8 mouse cellular contexts compared by ENCODE assay signal in the genomic region with DNA sequence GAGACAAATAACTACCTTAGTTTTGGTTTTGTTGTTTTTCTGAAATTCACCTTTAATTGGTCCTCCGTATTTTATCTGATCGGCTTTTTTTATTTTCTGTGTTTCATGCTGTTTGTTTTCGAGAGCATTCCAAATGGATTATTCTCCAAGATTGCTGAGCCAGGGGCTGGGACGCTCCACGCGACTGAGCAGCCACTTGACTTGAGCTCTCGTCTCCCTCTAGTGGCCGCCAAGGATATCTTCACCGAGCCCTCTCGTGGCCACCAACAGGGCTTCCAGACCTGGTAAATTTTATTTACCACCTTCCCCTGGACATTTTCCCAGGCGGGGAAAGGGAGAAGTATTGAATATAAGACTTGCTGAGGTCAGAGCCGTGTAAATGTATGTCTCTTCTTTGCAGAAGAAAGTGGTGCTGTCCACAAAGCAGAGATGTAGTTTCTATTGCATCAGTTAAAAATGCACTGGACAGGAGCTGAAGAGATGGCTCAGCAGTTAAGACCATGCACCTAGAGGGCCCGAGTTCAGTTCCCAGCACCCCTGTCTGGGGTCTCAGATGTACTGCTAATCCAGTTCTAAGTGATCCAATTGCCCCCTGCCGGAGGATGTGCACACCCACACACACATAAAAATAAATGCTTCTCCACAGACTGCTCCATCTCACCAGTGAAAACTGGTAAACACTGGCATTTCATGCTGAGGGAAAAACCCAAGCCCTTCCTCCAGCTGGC.
DNase-seq lines count a peak whose midpoint lies in the region; ATAC-seq and TF ChIP-seq lines count a peak whose summit lies in the region.

No protein-coding gene starts in this region.

- H3K9me3 ChIP-seq in embryonic facial prominence, embryonic 12.5 days, result no peaks in the 10 kb centered on the region
- H3K9me3 ChIP-seq in limb, embryonic 14.5 days (ENCODE audit: control insufficient read depth, low read length), result no peaks in the 10 kb centered on the region
- H3K9me3 ChIP-seq in midbrain, embryonic 16.5 days (replicated peaks; ENCODE audit: control insufficient read depth, low read length, poor library complexity, severe bottlenecking), result no peaks in the 10 kb centered on the region
- no peaks in the 10 kb centered on the region for H3K9me3 ChIP-seq in stomach, embryonic 15.5 days

- H3K4me3 ChIP-seq in embryonic facial prominence, embryonic 12.5 days, result peak overlapping the region; percentile 18; the same call in 1 of the 2 replicates
- peak overlapping the region; percentile 23 for H3K4me3 ChIP-seq in limb, embryonic 14.5 days (replicated peaks; ENCODE audit: low read length)
- H3K4me3 ChIP-seq in midbrain, embryonic 16.5 days (ENCODE audit: low read depth, low read length), result peak overlapping the region; percentile 30
- peak overlapping the region; percentile 28 for H3K4me3 ChIP-seq in stomach, embryonic 15.5 days (replicated peaks)

- peak overlapping the region; percentile 47 for H3K4me2 ChIP-seq in embryonic facial prominence, embryonic 12.5 days (replicated peaks)
- H3K4me2 ChIP-seq in limb, embryonic 14.5 days (replicated peaks; ENCODE audit: low read depth, low read length, severe bottlenecking), result peak overlapping the region; percentile 49
- peak overlapping the region; percentile 59 for H3K4me2 ChIP-seq in midbrain, embryonic 16.5 days (ENCODE audit: low read length)
- peak overlapping the region; percentile 59 for H3K4me2 ChIP-seq in stomach, embryonic 15.5 days

- H3K27ac ChIP-seq in embryonic facial prominence, embryonic 12.5 days, result no peak overlapping the region
- no peak overlapping the region for H3K27ac ChIP-seq in limb, embryonic 14.5 days (replicated peaks; ENCODE audit: low read depth, low read length)
- no peak overlapping the region for H3K27ac ChIP-seq in midbrain, embryonic 16.5 days (ENCODE audit: low read length)
- no peak overlapping the region for H3K27ac ChIP-seq in stomach, embryonic 15.5 days

- DNase-seq in CD4-positive helper T cell, adult 2 months (ENCODE audit: low read depth, low spot score), result peak; percentile 44
- DNase-seq in adrenal gland, postnatal 25 days, result peak; percentile 60
- DNase-seq in heart, adult 9 months (ENCODE audit: low spot score in 2 of 2), result peak; percentile 21 to 38
- peak; percentile 67 for DNase-seq in kidney, adult 9 months
- peak; percentile 76 for DNase-seq in limb, embryonic 14.5 days (ENCODE audit: low spot score)

- no peaks in the 10 kb centered on the region for H3K27me3 ChIP-seq in embryonic facial prominence, embryonic 12.5 days
- H3K27me3 ChIP-seq in limb, embryonic 14.5 days (ENCODE audit: control insufficient read depth, insufficient read depth, low read length), result no peaks in the 10 kb centered on the region
- no peaks in the 10 kb centered on the region for H3K27me3 ChIP-seq in midbrain, embryonic 16.5 days (ENCODE audit: control insufficient read depth, insufficient read depth, low read depth, low read length)
- H3K27me3 ChIP-seq in stomach, embryonic 15.5 days (replicated peaks), result no peaks in the 10 kb centered on the region

- H3K36me3 ChIP-seq in embryonic facial prominence, embryonic 12.5 days, result no peaks in the 10 kb centered on the region
- H3K36me3 ChIP-seq in limb, embryonic 14.5 days (ENCODE audit: control insufficient read depth, insufficient read depth, low read length), result no peaks in the 10 kb centered on the region
- no peaks in the 10 kb centered on the region for H3K36me3 ChIP-seq in midbrain, embryonic 16.5 days (ENCODE audit: control insufficient read depth, insufficient read depth, low read length)
- no peaks in the 10 kb centered on the region for H3K36me3 ChIP-seq in stomach, embryonic 15.5 days

- peak; percentile 81 for ATAC-seq in embryonic facial prominence, embryonic 12.5 days (ENCODE audit: insufficient number of reproducible peaks, insufficient read depth, low FRiP score, low TSS enrichment)
- peak; percentile 82 for ATAC-seq in limb, embryonic 14.5 days (ENCODE audit: low FRiP score, low read depth)
- ATAC-seq in midbrain, embryonic 16.5 days, result peak; percentile 87
- 0 out of 2 replicates have a peak, but pooled peaks have one; percentile 68 for ATAC-seq in stomach, embryonic 15.5 days (ENCODE audit: insufficient read depth, low FRiP score, low read depth)

- no peak for TF ChIP-seq POLR2A in limb, embryonic 14.5 days (IDR thresholded peaks at IDR 0.05; ENCODE audit: borderline replicate concordance, extremely low read depth, insufficient read depth, insufficient read length)

- no peaks in the 10 kb centered on the region for H3K4me1 ChIP-seq in embryonic facial prominence, embryonic 12.5 days
- no peaks in the 10 kb centered on the region for H3K4me1 ChIP-seq in limb, embryonic 14.5 days (ENCODE audit: control insufficient read depth, insufficient read depth, low read length)
- H3K4me1 ChIP-seq in midbrain, embryonic 16.5 days (ENCODE audit: control insufficient read depth, insufficient read depth, low read length), result no peaks in the 10 kb centered on the region; the same call in 1 of the 2 replicates
- 0 out of 2 replicates have a peak, but pooled peaks cover 3% of the 10 kb centered on the region for H3K4me1 ChIP-seq in stomach, embryonic 15.5 days

- 10% methylated on average over 14 of the region's 14 CpGs for WGBS in embryonic facial prominence, embryonic 12.5 days
- 10% methylated on average over 14 of the region's 14 CpGs for WGBS in limb, embryonic 14.5 days
- WGBS in midbrain, embryonic 16.5 days, result 11% methylated on average over 14 of the region's 14 CpGs
- WGBS in stomach, embryonic 15.5 days, result 12% methylated on average over 14 of the region's 14 CpGs

- H3K9ac ChIP-seq in embryonic facial prominence, embryonic 12.5 days, result no peak overlapping the region
- no peak overlapping the region for H3K9ac ChIP-seq in limb, embryonic 14.5 days (ENCODE audit: low read depth, low read length, severe bottlenecking)
- H3K9ac ChIP-seq in midbrain, embryonic 16.5 days (ENCODE audit: low read depth, low read length), result no peak overlapping the region
- H3K9ac ChIP-seq in stomach, embryonic 15.5 days, result no peak overlapping the region
